Mouse (Mus musculus) kidney, embryonic 14.5 days (tissue): ENCODE measurements around the gene Rnf168. TPM values are rescaled to one million over a fixed set of nuclear protein-coding genes. Genes with fewer than 3 reads are reported as not detected.
"Not testable (repeated sequence)": the region's sequence is repeated elsewhere in the genome, so short reads cannot be mapped to it uniquely, and the experiment has no call there.

Source experiments
- ATAC-seq: fragments of 200-750 bp; cut with Nextera tagmentation; 2 replicates; pipeline ENCODE4 v1.8.0; 2017; ENCODE audit warnings: moderate number of reproducible peaks, mild to moderate bottlenecking, moderate TSS enrichment, moderate library complexity; ENCODE audit not compliant: low FRiP score, low TSS enrichment
- H3K27ac ChIP-seq: fragments of 300-500 bp; sonication (generic); 2 replicates; pipeline ENCODE4 v1.5.1; 2014; ENCODE audit warnings: low read depth, mild to moderate bottlenecking, low read length, moderate library complexity, mixed read lengths
- H3K27me3 ChIP-seq: fragments of 300-500 bp; sonication (generic); 2 replicates; pipeline ENCODE4 v1.6.1; 2014; ENCODE audit warnings: mild to moderate bottlenecking, low read length; ENCODE audit not compliant: control insufficient read depth, insufficient read depth
- H3K36me3 ChIP-seq: fragments of 300-500 bp; sonication (generic); 2 replicates; pipeline ENCODE4 v1.6.1; 2014; ENCODE audit warnings: low read length, mixed read lengths; ENCODE audit not compliant: control insufficient read depth, insufficient read depth
- H3K4me1 ChIP-seq: fragments of 300-500 bp; sonication (generic); 2 replicates; pipeline ENCODE4 v1.6.1; 2014; ENCODE audit warnings: low read length, mixed read lengths; ENCODE audit not compliant: control insufficient read depth, insufficient read depth
- H3K4me2 ChIP-seq: fragments of 300-500 bp; sonication (generic); replicated peaks from 2 replicates; pipeline ENCODE4 v1.6.1; 2014; ENCODE audit warnings: low read depth, mild to moderate bottlenecking, low read length
- H3K4me3 ChIP-seq: fragments of 300-500 bp; sonication (generic); 2 replicates; pipeline ENCODE4 v1.5.1; 2014; ENCODE audit warnings: mild to moderate bottlenecking, low read length
- H3K9ac ChIP-seq: fragments of 300-500 bp; sonication (generic); 2 replicates; pipeline ENCODE4 v1.6.1; 2014; ENCODE audit warnings: low read depth, mild to moderate bottlenecking, low read length, moderate library complexity
- H3K9me3 ChIP-seq: fragments of 300-500 bp; sonication (generic); 2 replicates; pipeline ENCODE4 v1.6.1; 2016; ENCODE audit warnings: low read length; ENCODE audit not compliant: control insufficient read depth
- WGBS: fragments of 180-500 bp; shearing (Covaris S2); extraction: QIAGEN DNeasy Blood & Tissue Kit; methylation state at CpG from one replicate; pipeline ENCODE4 v1.1.7; 2014; 5-methylcytosine and 5-hydroxymethylcytosine counted together
- polyA plus RNA-seq: library from polyadenylated mRNA; unstranded; fragments of >200 nt; fragmentation: Nextera tagmentation; extraction: Ambion mirVana; gene quantifications from 2 replicates; pipeline ENCODE4 v1.2.1, GENCODE M21; 2014

Gene Rnf168
- polyA plus RNA-seq: 25.6 and 32.6 TPM in 2 replicates

GRCm38 (mm10) chr16:32277308-32278256 is at the start of gene Rnf168:
TSS of gene Rnf168 (plus strand) at chr16:32277459.
- Histone ChIP-seq H3K9me3 (peaks cover 7% of the 10 kb centered on the region; the same call in 1 of the 2 replicates), H3K27me3 (no peaks in the 10 kb centered on the region), H3K27ac (peak within 1 kb of the TSS; percentile 97), H3K4me2 (peak within 1 kb of the TSS; percentile 54), H3K4me3 (peak within 1 kb of the TSS; percentile 87), H3K36me3 (peaks cover 5% of the 10 kb centered on the region; the same call in 1 of the 2 replicates), H3K9ac (peak within 1 kb of the TSS; percentile 94), H3K4me1 (peaks cover 6% of the 10 kb centered on the region; the same call in 1 of the 2 replicates)
- WGBS: under 1% methylated on average over 75 of the region's 75 CpGs
- peak; percentile 94 for ATAC-seq

- H3K9ac ChIP-seq, H3K4me3 ChIP-seq, H3K27ac ChIP-seq, H3K27me3 ChIP-seq, H3K4me2 ChIP-seq, H3K9me3 ChIP-seq, H3K4me1 ChIP-seq, ATAC-seq: not testable (repeated sequence)
- peaks cover 26% of the 10 kb centered on the region for H3K36me3 ChIP-seq
- WGBS: 90% methylated on average over 3 of the region's 3 CpGs
These were observed 45.2 kb upstream of the Rnf168 start for GRCm38 (mm10) chr16:32232050-32232449.

- Histone ChIP-seq H3K27ac (no peak overlapping the region), H3K4me3 (no peak overlapping the region), H3K9ac (no peak overlapping the region), H3K36me3 (peaks cover 27% of the 10 kb centered on the region), H3K4me1 (no peaks in the 10 kb centered on the region), H3K27me3 (no peaks in the 10 kb centered on the region), H3K9me3 (no peaks in the 10 kb centered on the region), H3K4me2 (no peak overlapping the region)
- no peak for ATAC-seq
- WGBS: 91% methylated on average over 19 of the region's 19 CpGs
These were observed 39.2 kb upstream of the Rnf168 start for GRCm38 (mm10) chr16:32237930-32238680.

- no peak overlapping the region for H3K4me3 ChIP-seq
- H3K27ac ChIP-seq: no peak overlapping the region
- no peak overlapping the region for H3K4me2 ChIP-seq
- H3K27me3 ChIP-seq: no peaks in the 10 kb centered on the region
- WGBS: 91% methylated on average over 2 of the region's 2 CpGs
- peaks cover 16% of the 10 kb centered on the region for H3K36me3 ChIP-seq
- H3K9me3 ChIP-seq: no peaks in the 10 kb centered on the region
- no peaks in the 10 kb centered on the region for H3K4me1 ChIP-seq
- H3K9ac ChIP-seq: no peak overlapping the region
- ATAC-seq: no peak
These were observed 37.6 kb upstream of the Rnf168 start for GRCm38 (mm10) chr16:32239428-32240312.

- Histone ChIP-seq H3K9me3 (no peaks in the 10 kb centered on the region), H3K36me3 (no peaks in the 10 kb centered on the region), H3K9ac (no peak overlapping the region), H3K4me1 (peaks cover 11% of the 10 kb centered on the region), H3K4me2 (no peak overlapping the region), H3K27ac (no peak overlapping the region), H3K4me3 (no peak overlapping the region), H3K27me3 (no peaks in the 10 kb centered on the region)
- 95% methylated on average over 3 of the region's 3 CpGs for whole genome bisulfite sequencing
- ATAC-seq: no peak
These were observed 33.4 kb upstream of the Rnf168 start for GRCm38 (mm10) chr16:32243901-32244300.

- no peak; the same call in 1 of the 2 replicates for ATAC-seq
- H3K36me3 ChIP-seq: no peaks in the 10 kb centered on the region
- peak overlapping the region; percentile 65 for H3K4me2 ChIP-seq
- no peaks in the 10 kb centered on the region for H3K27me3 ChIP-seq
- H3K4me3 ChIP-seq: peak overlapping the region; percentile 77
- H3K27ac ChIP-seq: peak overlapping the region; percentile 83
- 0% methylated on average over 25 of the region's 41 CpGs for WGBS
- peaks cover 11% of the 10 kb centered on the region for H3K4me1 ChIP-seq
- H3K9me3 ChIP-seq: no peaks in the 10 kb centered on the region
- H3K9ac ChIP-seq: peak overlapping the region; percentile 79
These were observed 30.9 kb upstream of the Rnf168 start for GRCm38 (mm10) chr16:32246351-32246791.

- Histone ChIP-seq H3K9ac (peak within 1 kb of the TSS; percentile 79), H3K27ac (peak within 1 kb of the TSS; percentile 83), H3K9me3 (no peaks in the 10 kb centered on the region), H3K4me3 (peak within 1 kb of the TSS; percentile 77), H3K36me3 (peaks cover under 1% of the 10 kb centered on the region; the same call in 1 of the 2 replicates), H3K4me2 (peak within 1 kb of the TSS; percentile 65), H3K4me1 (peaks cover 11% of the 10 kb centered on the region), H3K27me3 (no peaks in the 10 kb centered on the region)
- peak; percentile 98 for ATAC-seq
- under 1% methylated on average over 47 of the region's 48 CpGs for WGBS
These were observed 30.3 kb upstream of the Rnf168 start, which contains the start of the genes Fbxo45 and Wdr53 for GRCm38 (mm10) chr16:32246952-32247370. TSS of gene Fbxo45 (minus strand) at chr16:32247158. TSS of gene Wdr53 (plus strand) at chr16:32247227.

- not testable (repeated sequence) for H3K9ac ChIP-seq, H3K36me3 ChIP-seq, H3K27ac ChIP-seq, H3K4me2 ChIP-seq, H3K9me3 ChIP-seq, H3K4me3 ChIP-seq, H3K27me3 ChIP-seq, ATAC-seq, H3K4me1 ChIP-seq
- WGBS: 80% methylated on average over 2 of the region's 2 CpGs
These were observed 13.0 kb upstream of the Rnf168 start for GRCm38 (mm10) chr16:32264225-32264624.
